Mouse (Mus musculus): ENCODE measurements around the gene Banp.

Banp gene

DNA sequence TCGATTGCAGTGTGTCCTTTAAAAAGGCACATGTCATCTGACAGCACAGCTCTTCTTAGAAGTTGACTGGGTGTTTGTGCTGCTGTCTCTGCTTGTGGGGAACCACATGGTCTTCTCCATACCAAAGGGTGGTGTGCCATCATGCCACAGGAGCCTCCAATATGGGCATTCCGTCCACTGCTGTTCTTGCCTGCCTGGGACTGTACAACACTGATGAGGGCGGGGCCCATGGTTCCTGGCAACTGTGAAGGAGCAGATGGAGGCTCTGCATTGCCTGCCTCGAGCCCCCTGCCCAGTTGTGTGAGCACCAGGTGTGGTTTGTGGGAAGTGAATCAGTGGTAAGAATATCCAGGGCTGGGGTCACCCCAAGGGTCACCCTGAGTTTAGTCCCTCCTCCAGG, 73.2 kb downstream of the Banp start:
- peak; percentile 80 to 87 for DNase-seq

DNA sequence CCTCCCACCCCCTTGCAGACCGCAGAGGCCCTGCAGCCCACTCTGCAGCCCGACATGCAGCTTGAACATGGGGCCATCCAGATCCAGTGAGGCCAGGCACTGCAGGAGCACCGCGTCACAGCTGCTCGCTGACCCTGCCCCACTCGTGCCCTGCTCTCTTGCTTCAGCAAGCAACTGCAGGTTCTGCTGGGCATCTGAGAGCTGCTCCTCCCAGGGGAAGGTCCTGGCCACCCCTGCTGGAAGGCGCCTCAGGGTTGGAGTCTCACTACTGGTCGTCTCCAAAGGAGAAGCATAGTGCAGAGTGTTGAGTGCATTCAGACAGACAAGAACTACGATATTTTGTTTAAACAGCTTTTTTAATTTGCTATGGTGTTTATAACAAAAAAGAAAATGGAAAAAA, 76.0 kb downstream of the Banp start:
- no peak for DNase-seq

GRCm38 (mm10) chr8:122028116-122028515, 78.6 kb downstream of the Banp start:
- DNase-seq, result no peak

- DNase-seq, result peak; percentile 84 to 90
These were observed 81.4 kb downstream of the Banp start for GRCm38 (mm10) chr8:122030965-122031364.

DNA sequence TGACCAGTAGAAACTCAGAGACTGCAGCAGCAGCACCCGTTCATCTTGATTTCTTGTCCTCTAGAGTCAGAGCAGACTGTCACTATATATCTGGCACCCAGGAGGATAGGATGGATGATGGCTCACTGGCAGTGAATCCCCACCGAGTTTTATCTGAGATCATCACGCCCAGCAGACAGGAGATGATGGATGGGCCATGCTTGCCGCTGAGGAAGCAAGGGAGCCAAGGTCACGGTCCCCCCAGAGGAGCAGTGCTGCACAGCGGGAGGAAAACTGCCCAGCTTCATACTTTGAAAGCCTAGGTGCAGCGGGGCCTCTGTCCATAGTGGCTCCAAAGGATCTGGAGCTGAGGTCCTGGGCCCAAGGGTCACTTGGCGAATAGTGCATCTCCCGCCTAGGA, 83.2 kb downstream of the Banp start:
- no peak for DNase-seq

DNA sequence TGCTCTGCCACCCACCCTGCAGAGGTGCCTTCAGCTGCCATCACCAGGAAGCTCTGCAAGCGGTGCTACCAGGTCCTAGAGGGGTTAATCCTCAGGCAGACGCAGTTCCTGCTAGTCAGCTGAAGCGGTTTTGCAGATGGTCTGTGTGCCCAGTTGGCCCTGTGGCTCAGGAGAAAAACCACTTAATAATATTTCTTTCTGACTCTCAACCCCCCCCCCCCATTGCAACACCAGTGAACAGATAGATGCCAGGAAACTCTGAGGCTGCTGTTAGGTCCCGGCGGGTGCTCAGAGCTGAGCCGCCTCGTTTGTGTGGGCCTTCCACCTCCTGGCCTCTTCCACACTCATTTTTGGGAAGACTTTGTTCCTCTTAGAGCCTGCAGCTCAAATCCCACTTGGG, 86.0 kb downstream of the Banp start:
- no peak for DNase-seq

DNA sequence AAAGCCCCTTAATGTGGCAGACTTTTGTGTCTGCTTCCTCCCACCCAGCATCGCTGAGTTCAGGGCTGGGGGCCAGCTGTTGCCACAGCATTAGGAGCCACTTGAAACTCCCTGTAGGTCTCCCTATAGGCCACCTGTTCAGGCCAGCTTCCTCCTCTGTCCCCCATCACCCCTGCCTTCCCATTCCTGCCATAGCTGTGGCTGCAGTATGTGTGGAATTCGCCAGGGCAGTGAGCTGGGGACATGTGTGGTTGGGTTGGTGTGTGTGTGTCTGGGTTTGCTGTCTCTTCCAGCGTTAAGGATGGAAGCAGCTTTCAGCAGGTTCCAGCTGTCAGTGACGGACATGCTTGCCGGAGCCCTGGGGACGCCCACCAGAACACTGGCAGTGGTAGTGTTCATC, 86.8 kb downstream of the Banp start:
- no peak for DNase-seq

DNA sequence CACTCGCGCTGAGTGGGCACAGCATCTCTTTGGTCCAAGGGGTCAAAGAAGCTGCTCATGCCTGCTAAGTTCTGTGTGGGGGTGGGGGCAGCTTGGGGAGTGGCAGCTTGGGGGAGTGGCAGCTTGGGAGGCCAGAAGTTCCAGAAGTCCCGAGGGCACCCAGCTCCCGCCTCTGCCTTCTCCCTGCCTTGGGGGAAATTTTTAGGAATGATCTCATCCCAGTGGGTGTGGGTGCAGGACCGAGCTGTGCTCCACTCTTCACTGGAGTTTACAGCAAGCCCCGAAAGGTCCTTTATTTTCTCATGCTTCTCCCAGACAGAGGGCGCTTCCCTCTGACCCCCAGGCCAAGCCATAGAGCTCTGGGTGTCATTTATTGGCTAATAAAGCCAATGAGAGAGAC, 87.7 kb downstream of the Banp start:
- DNase-seq, result no peak

GRCm38 (mm10) chr8:122038076-122038475, 88.5 kb downstream of the Banp start:
- DNase-seq, result no peak

- peak in 1 of 2 experiments; percentile 46 for DNase-seq
These were observed 89.9 kb downstream of the Banp start for GRCm38 (mm10) chr8:122039452-122039851.

DNA sequence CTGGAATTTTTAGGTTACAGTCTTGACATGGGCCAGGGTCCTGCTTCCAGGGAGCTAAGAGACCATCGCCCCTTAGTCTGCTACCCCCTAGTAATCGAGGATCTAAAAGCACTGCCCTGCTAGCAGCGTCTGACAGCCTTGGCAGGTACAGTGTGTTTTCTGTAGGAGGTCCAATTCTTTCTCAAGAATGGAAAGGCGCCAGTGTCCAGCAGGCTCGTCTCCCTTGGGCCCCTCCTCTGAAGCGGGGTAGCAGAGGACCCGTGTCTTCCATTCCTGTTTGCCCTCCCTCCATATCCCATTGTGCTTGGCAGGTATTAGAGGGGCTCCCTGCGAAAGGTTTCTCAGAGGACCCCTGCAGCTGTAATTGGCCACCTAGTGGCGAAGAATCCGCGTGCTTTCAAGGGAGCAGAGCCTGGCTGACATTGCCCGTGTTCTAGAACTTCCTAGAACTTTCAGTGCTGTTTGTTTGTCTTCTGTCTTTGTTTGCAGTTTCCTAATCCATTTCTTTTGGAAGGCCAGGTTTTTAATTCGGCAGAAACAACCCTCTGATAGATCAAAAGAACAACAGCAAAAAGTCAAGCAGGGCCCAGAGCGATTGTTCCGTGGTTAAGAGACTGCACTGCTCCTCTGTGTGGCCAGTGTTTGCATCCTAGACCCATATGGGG, 97.8 kb downstream of the Banp start:
- DNase-seq, result no peak

- DNase-seq, result peak; percentile 72 to 85
These were observed 99.7 kb downstream of the Banp start for GRCm38 (mm10) chr8:122049266-122049665.

GRCm38 (mm10) chr8:122049923-122050322, 100.4 kb downstream of the Banp start:
- no peak for DNase-seq

DNA sequence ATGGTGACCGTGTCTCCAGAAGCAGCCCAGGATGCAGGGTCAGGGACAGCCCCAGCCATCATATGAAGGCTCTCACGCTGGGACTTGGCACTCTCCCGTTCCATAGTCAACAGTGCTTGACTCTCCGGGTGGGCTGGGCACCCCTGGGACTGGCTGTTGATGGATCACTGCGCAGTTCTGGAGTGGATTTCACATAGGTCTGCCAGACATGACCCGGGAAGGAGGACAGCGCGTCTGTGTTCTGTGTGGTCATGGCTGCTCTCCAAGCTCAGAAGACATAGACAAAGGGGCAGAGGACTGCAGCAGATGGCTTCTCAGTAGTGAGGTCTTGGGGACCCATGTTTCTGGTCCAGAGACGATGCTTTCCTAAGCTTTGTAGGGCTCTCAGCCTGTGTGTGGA, 101.1 kb downstream of the Banp start:
- DNase-seq, result peak; percentile 79 to 87

GRCm38 (mm10) chr8:122055321-122055720, 105.8 kb downstream of the Banp start:
- no peak for DNase-seq

DNA sequence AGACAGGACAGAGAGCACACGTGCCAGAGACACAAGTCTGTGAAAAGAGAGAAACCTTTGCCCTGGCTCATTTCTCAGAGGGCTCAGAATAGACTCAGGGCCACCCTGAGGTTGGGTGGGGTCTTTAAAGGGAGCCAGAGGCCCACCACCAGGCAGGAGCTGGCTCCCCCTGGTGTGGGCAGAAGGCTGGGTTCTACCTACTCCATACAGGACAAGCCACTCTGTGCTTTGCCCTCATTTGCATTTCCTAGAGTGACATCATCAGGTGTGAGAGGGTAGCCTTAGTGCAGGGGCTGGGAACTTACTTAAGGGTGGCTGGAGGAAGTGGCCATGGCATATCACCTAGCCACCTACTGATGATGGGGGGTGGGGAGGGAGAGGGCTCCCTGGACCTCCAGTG, 106.6 kb downstream of the Banp start:
- no peak for DNase-seq

- no peak for DNase-seq
These were observed 107.3 kb downstream of the Banp start for GRCm38 (mm10) chr8:122056882-122057281.

DNA sequence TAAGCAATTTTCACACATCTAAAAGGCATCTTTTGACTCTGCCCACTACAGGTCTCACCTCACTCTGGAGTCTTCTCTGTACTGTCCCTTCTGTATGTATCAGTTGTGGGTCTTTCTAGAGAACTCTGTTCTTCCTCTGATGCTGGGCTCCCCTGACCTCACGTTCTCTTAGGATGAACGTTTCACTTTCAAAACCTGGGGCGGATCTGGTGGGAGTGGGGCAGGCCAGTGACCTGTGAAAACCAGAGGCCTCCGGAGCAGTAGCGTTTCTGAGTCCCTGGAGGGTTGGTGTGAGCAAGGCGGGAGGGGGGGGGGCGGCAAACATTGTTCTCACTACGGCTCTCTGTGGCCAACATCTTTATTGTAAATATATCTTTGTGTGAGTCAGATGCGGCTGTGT, 109.0 kb downstream of the Banp start:
- DNase-seq, result no peak

GRCm38 (mm10) chr8:122058951-122059350, 109.4 kb downstream of the Banp start:
- peak in 1 of 2 experiments; percentile 51 for DNase-seq

DNA sequence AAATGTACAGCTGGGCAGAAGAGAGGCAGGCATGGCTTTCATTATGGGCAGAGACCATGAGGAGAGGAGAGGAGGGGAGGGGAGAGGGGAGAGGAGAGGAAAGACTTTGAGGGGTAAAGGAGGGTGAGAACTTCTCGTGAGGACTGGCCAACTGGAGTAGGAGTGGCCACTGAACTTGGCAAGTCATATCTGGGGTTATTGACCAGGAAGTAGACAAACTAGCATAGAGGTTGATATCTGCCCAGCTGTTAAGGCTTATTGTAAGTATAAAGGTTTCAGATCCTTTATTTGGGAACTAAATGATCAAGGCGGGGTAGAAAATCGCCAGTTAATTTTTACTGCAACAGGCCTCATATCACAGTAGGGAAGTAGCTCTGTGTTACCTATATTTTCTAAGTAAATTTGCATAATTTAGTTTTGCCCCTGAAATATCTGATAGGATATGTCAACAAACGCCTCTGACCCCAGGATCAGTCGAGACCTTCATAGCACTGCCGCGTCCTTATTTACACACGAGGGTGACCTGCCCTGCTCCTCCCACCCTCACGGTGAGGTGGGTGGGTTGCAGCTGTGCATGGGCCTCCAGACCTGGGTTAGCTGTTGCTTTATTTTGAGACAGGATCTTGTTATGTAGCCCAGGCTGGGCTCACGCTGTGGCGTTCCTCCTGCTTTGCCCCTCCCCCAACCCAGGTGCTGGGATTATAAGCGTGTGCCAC, 113.1 kb downstream of the Banp start:
- no peak for DNase-seq

DNA sequence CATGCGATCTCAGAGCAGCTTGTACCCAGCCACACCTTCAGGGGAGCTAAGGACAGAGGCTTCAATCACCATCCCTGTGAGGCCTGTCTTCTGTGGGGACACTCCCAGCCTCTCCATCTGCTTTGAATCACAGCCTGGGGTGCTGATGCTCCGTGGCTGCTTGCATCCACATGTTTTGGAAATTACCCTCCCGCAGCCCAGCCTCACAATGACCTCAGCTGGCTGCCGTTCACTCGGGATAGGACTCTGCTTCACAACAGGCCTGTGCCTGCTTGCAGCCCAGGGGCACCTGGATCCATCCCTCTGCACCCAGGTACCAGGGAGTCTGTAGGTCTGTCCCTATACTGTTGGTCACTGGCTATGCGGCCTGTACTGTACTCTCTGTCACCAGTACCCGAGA, 114.8 kb downstream of the Banp start:
- no peak for DNase-seq

- peak; percentile 57 to 70 for DNase-seq
These were observed 118.4 kb downstream of the Banp start for GRCm38 (mm10) chr8:122067783-122068505.

- DNase-seq, result no peak
These were observed 119.1 kb downstream of the Banp start for GRCm38 (mm10) chr8:122068609-122069008.

DNA sequence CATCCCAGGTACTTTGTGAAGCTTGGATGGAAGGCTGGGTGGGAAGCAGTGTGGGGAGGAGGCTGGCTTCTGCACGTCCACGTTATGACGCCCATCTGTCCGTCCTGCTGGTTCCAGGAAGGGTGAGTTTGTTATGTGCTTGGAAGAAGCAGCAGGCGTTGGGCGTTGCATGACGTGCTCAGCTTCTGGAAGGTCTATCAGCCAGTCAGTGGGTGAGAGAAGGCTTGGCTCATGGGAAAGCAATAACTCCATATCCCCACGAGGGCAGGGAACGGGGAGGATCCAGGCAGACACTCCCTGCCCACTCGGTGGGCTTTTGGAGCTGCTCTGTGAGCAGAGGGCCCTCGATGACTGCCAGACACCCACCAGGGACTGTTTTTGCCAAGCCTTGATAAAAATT, 119.7 kb downstream of the Banp start:
- DNase-seq, result peak; percentile 32 to 50

All from cerebellum, postnatal 10 days (tissue).